Mouse (Mus musculus): Measurements from ENCODE around the gene Taf3.

- no peak for TF ChIP-seq POLR2A (IDR thresholded peaks at IDR 0.05; ENCODE audit: insufficient read depth, low read depth, low read length)
- TF ChIP-seq CTCF (IDR thresholded peaks at IDR 0.05), result no peak
- no peak for TF ChIP-seq EP300 (IDR thresholded peaks at IDR 0.05; ENCODE audit: insufficient read depth, low read depth, low read length)
Observed at GRCm38 (mm10) chr2:10087256-10087850, 39.0 kb upstream of the Taf3 start.
